Mouse (Mus musculus): ENCODE measurements at regions not wholly inside any gene's neighbourhood (a gene's known extent, or its start where the extent isn't known, plus 50 kb on each side); places are given as distances from the start of the nearest gene placed in this dataset.
A peak's percentile ranks its signal among the peaks of the same experiment; 100 is the strongest.

GRCm38 (mm10) chr15:71375775-71376174, 2458.6 kb upstream of the Gm6569 start:
- DNase-seq: peak; percentile 8

Data from adrenal gland, postnatal 14 days (tissue).